Mouse (Mus musculus): ENCODE measurements around the gene Gm867. TPM values are rescaled to one million over a fixed set of nuclear protein-coding genes. Genes with fewer than 3 reads are reported as not detected.

The Gm867 gene
- under 1 TPM in 1 of 2 experiments, not detected in 1; 0.27 TPM for total RNA-seq (2021)
- long read RNA-seq, experiment 1: 0 reads
- long read RNA-seq, experiment 2: 0 reads

GRCm38 (mm10) chr10:75940520-75940919, at the start of gene Gm867:
Gene Gm867, minus strand, starts transcription at chr10:75940672.
- no peak for DNase-seq

GRCm38 (mm10) chr10:75979432-75979831, 39.0 kb upstream of the Gm867 start:
- no peak for DNase-seq

- DNase-seq: no peak
Measured at GRCm38 (mm10) chr10:75978835-75979157, 38.3 kb upstream of the Gm867 start.

- DNase-seq: no peak
Measured at GRCm38 (mm10) chr10:75978119-75978834, 37.8 kb upstream of the Gm867 start.

- DNase-seq: no peak
Measured at GRCm38 (mm10) chr10:75975216-75975615, 34.7 kb upstream of the Gm867 start.

GRCm38 (mm10) chr10:75973846-75974245, 33.4 kb upstream of the Gm867 start:
- DNase-seq: no peak

- no peak for DNase-seq
Measured at GRCm38 (mm10) chr10:75954381-75954811, 13.9 kb upstream of the Gm867 start, which contains the start of gene Gm5134. Gene Gm5134, plus strand, starts transcription at chr10:75954514.

GRCm38 (mm10) chr10:75951424-75952050, 11.1 kb upstream of the Gm867 start:
- DNase-seq: peak; percentile 41

GRCm38 (mm10) chr10:75950791-75951210, 10.3 kb upstream of the Gm867 start:
- DNase-seq: no peak

- no peak for DNase-seq
Measured at GRCm38 (mm10) chr10:75949053-75950045, 8.9 kb upstream of the Gm867 start.

GRCm38 (mm10) chr10:75948079-75948478, 7.6 kb upstream of the Gm867 start:
- no peak for DNase-seq

- no peak for DNase-seq
Measured at GRCm38 (mm10) chr10:75945896-75946295, 5.4 kb upstream of the Gm867 start.

- no peak for DNase-seq
Measured at GRCm38 (mm10) chr10:75945213-75945612, 4.7 kb upstream of the Gm867 start.

GRCm38 (mm10) chr10:75944066-75944772, 3.7 kb upstream of the Gm867 start:
- no peak for DNase-seq

- no peak for DNase-seq
Measured at GRCm38 (mm10) chr10:75942736-75943477, 2.4 kb upstream of the Gm867 start, which contains the start of gene Vpreb3. Gene Vpreb3, plus strand, starts transcription at chr10:75943057.

GRCm38 (mm10) chr10:75941042-75941824, 761 bp upstream of the Gm867 start:
- DNase-seq: no peak

GRCm38 (mm10) chr10:75939481-75940234, 814 bp downstream of the Gm867 start:
- DNase-seq: no peak

- no peak for DNase-seq
Measured at GRCm38 (mm10) chr10:75937851-75938643, 2.4 kb downstream of the Gm867 start.
